Mouse (Mus musculus) liver, embryonic 14.5 days (tissue): ENCODE measurements around the gene Capza3.

Experiments used
- CTCF ChIP-seq: IDR thresholded peaks from 2 replicates; pipeline ENCODE4 v1.5.1; 2016; ENCODE audit warnings: antibody characterized with exemption, low read depth, control low read depth
- EP300 ChIP-seq: IDR thresholded peaks from 2 replicates; pipeline ENCODE4 v1.6.1; 2016; ENCODE audit warnings: antibody characterized with exemption, low read depth

DNA sequence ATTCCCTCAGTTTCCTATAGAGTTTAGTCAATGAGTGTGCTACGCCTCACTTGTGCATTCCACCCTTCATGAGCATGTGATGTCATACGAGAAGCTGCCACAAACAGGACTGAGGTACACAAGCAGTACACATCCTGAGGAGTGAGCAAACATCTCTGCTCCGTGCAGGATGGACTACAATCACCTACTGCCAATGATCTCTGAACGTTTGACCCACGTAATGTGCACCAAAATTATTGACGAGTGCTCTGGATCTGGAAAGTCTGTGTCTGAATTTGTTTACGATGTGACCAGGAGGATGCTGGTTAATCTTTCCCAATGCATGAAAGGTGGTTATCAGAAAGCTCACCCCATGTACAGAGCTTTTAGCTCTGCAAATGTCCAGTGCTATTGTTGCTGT lies 16.6 kb upstream of the Capza3 start:
- no peak for TF ChIP-seq CTCF
- TF ChIP-seq EP300, result no peak
